Mouse (Mus musculus) erythroblast, adult 5-6 weeks (primary cell): ENCODE data around the gene Ralgapb. TPM values are rescaled to one million over a fixed set of nuclear protein-coding genes. Genes with fewer than 3 reads are reported as not detected.

Experiments
- ATAC-seq: replicated peaks from 2 replicates; pipeline ENCODE4 v1.8.0; 2016; ENCODE audit warnings: moderate number of reproducible peaks, mild to moderate bottlenecking, moderate TSS enrichment, inconsistent platforms; ENCODE audit not compliant: poor library complexity, low FRiP score, severe bottlenecking
- total RNA-seq, 2 experiments: library from RNA; stranded (forward) in 1 of 2; stranded (reverse) in 1 of 2; fragments of 150-400 nt in 1 of 2; fragments of 200-764, 138-1000 nt in 1 of 2; gene quantifications; 2 replicates each; pipeline versions ENCODE4 v1.2.3 to v1.2.4; 2015 to 2017; ENCODE audit warnings: low replicate concordance in 2 of 2

The Ralgapb gene
- total RNA-seq, 2 experiments from 2014 or later: 6.5 to 17.2 TPM

DNA sequence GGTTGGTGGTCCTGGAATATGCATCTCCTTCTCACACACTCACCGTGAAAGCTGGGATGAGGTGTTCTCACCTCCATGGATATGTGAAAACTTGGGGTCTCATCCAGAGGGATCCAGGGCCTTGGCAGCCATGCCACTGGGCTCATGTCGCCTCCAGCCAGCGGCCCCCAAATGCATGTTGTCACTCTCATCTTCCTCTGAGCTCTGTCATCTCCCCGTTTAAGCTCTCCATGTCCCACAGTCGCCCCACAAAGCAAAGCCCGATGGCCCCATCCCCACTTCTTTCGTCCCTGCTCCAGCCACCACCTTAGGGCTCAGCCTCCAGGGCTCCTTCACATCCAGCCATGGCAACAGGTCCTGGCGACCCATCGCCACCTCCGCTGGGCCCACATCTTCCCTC, 97.4 kb downstream of the Ralgapb start:
- ATAC-seq: no peak

DNA sequence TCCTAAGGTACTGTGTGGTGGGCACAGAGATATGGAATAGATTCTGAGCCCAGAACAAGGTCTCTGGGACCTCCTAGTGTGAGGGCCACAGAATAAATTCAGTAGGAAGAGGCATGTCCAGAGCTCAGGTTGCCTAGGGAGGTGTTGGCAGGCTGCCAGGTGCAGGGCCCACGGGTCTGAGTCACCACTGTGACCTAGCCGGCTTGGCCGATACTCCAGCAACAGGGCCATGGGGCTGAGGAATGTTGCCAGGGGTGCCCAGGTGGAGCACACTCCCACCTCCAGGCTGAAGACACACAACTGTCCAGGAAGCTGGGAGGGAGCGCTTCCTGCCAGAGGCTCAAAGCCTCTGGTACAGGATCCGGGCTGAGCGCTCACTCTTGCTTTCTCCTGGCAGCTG, 101.0 kb downstream of the Ralgapb start:
- no peak for ATAC-seq

DNA sequence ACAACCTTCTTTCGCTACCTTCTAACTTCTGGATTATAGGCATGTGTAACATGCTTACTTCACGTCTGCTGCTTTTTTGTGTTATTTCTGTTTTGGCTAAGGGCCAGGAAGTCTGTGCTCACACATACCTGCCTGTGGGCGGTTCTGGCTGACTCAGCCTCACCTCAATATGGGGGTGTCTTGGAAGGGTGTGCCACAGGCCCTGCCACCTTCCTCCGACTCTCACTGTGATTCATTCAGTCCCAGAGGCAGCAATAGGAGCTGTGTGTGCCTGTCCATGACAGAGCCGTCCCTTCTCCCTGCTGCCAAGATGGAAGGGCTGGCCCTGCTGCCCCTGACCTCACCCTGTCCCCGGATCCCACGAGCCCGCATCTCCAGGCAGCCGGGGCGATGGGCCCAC, 102.9 kb downstream of the Ralgapb start, which contains the start of gene Arhgap40:
Gene Arhgap40, plus strand, starts transcription at position 269 of the 400 bp plus-strand sequence.
- no peak for ATAC-seq

DNA sequence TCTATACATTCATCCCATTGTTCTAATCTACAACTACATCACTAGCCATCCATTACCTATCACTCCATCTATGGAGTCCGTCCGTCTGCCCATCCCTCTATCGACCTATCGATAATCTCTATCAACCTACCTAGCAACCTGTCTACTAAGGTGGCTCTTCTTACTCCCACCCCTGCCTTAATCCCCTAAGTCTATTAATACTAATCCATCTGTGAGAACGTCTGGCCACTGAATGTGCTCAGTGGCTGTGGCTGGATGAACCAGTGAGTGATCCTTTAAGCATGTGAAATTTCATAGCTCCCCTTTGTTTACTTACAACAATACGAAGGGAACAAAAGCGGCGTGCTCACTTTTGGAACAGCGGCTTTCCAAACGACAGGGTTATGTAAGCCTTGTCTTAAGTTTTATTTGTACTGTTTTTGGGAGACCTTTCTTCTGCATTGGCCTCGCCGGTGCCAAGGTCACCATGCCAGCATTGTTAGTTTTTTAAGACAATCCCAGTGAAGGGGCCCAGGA, 104.2 kb downstream of the Ralgapb start:
- no peak for ATAC-seq

DNA sequence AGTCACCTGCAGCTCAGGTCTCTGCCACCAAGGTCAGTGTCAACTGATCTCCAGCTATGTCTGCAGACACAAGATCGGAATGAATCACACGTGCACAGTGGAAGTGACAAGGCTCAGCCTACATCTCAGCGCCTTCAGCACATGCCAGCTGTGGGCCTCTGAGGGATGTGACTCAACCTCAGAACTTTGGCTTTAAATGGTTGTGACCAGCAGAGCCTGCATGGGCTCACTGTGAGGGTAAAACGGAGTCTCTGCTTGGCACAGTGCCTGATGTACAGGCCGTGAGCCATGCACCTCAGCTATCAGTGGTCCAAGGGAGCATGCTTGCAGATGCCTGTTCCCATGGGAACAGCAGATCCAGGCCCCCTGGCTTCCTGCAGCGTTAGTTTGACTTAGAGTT, 108.9 kb downstream of the Ralgapb start:
- ATAC-seq: no peak

DNA sequence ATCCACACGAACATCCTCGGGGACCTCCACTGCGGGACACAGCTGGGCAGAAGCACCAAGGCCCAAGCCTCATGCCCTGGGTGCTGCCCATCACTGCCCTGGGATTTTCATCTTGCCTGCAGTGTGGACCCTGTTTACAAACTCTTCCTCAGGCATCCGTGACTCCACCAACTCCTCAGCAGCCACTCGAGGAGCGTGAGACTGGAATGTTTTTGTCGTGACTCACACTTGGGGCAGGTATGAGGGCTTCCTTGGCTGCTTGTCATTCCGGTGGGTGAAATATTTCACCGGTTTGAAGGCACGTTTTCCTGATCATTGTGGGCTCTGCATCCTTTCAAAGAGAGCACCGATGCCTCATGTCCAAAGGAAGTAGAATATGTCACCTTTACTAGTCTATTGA, 109.4 kb downstream of the Ralgapb start:
- no peak for ATAC-seq

DNA sequence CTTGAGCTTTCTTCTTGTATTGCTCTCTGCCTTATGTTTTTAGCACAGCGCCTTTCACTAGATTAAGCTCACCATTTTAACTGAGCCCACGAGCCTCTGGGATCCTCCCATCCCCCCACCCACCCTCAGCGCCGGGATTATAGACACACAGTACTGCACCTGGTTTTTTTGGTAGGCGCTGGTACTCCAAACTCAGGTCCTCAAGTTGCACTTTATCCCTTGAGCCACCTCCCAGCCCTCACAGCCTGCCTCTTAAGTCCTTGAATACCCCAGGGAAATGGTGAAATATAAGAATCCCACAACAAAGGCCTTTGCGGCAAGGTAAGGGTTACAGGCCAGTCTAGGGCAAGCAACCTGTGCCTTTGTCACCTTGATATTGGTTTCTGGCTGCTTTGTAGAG, 110.2 kb downstream of the Ralgapb start:
- no peak for ATAC-seq

DNA sequence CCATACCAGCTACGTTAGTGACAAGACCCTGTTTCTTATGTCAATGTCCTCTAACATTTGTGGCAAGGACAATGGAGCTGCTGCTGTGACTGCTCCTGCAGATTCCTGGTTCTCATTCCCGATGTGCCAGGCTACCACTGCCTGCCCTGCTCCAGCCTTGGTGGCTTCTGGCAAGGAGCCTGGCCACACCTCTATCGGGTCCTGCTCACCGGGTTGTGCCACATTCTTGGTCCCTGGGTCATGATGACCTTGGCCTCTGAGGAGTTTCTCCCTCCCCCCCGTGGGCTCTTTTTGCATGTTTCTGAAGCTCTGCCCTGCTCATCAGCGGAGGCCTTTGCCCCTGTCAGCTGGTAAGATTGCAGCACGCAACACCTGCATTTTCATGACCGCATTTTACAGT, 113.4 kb downstream of the Ralgapb start:
- no peak for ATAC-seq

DNA sequence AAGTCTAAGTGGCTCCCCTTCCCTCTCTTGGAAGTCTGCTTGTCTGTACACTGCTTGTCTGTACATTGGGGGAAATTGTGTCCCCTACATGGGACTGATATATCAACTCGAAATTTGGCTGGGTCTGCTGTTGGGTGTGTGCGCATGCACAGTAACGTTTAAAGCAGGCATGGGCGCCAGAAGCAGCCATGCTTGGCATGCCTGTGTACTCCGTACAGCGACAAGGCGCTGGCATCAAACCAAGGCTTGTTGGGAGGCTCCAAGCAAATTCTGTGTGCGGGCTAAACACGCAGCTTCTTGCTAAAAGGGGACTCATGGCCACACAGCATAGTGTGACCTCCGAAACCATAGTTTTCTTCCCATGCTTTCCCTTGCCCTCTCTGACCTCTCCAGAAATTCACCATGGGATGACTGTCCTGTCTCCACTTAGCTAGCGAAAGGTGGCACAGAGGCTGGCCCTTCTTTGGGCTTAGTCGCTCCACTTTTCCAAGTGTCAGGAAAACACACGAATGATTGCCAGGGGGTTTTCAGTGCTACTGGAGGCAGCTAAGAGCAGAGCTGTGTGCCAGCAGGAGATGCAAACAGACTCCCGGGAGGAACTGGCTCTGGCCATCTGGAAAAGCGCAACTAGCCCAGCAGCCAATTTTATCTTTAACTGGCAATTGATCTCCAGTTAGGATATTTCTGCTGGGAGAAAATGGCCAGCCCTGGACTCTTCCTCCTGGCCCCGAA, 114.6 kb downstream of the Ralgapb start:
- ATAC-seq: no peak

DNA sequence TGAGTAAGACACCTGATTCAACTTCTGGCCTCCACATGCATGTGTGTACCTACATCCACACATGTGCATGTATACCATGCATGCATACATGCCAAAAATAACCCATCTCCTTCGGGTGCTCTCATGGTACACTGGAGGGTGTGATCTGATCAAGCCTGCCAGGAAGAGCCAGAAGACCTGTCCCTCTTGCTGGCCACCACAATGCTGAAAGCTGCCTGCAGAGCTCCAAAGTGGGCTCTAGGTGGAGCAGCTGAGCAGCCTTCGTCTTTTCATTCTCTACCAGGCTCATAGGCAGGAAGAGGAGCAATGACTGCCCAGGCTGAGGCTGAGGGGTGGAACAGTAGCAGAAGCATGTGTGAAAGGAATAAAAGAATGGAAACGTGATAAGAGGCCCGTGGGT, 124.4 kb downstream of the Ralgapb start:
- ATAC-seq: 0 out of 2 replicates have a peak, but pooled peaks have one; percentile 63

DNA sequence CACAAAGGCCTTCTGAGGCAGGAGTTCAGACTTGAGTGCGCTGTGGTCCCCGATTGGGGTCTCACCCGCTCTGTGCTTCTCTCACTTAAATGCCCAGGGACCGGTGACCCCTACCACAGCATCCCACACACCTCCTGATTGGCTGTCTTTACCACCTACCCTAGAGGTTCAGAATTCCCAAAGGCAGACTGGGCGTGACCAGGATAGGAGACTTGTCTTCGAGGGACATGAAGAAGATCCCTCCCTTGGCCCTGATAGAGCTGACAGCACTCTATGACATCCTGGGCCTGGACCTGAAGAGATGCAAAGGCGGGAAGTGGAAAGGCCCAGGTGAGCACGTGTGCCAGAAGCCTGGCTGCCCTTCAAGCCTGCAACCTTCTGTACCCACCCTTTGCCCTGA, 124.9 kb downstream of the Ralgapb start:
- ATAC-seq: no peak

DNA sequence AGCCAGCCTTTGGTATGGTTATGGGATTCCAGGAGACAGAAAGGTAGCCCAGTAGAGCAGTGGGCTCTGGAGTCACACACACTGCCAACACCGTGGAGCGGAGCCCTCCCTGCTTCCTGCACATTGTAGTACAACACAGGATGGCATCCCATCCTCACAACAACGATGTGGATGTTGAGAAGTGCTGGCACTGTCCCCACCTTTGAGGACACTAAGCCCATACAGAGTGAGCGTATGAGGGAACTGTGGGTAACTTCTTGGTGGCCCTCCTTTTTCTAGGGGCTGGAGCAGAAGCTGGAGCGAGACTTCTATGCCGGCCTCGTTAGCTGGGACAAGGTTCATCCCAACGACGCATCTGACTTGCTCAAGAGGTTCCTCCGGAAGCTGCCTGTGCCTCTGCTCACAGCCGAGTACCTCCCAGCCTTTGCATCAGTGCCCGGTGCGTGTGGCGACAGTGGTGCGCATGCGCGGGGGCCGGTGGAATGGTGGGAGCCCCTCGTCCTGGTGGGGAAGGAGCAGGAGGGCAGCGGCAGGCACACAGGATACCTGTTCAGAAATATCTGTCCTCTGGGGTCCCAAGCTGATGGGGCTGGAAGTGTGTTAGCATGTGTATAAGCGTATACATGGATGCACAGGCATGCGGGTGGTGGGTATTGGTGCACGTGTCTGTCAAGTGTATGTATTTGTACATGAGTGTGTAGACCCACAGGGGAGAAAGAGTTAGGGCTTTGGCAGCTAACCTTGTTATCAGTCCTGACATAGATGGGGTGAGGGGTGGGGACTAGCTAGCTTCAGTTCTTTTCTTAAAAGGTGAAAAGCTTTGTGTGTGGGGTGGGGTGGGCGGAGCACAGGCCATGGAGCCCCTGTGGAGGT, 130.0 kb downstream of the Ralgapb start:
- ATAC-seq: no peak

DNA sequence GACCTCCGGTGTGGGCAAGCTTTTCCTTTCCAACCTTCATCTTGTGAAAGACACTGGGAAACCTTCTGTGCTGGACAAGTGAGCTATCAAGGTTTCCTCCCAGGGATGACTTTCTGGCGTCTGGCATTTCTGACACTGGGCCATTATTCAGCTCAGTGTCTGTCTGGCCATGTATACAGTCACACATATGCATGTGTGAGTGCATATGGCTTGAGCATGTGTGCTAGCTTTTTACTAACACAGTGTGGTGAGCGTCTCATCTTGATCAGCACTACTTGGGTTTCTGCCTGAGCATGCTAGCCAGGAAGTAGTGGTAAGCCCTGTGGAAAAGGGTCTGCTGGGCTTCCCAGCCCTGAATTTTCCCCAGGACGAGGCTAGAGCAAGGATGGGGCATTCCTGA, 131.6 kb downstream of the Ralgapb start:
- ATAC-seq: no peak

DNA sequence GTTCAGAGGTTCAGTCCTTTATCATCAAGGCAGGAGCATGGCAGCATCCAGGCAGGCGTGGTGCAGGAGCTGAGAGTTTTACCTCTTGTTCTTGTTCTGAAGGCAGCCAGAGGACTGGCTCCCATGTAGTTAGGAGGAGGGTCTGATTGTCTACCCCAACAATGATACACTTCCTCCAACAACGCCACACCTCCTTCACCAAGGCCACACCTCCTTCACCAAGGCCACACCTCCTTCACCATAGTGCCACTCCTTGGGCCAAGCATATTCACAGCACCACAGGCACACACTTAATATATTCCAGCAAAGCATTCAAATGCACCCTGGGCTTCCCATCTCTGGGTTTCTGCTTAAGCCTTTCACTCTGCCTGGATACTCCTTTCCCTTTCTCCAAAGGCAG, 135.6 kb downstream of the Ralgapb start:
- no peak for ATAC-seq

DNA sequence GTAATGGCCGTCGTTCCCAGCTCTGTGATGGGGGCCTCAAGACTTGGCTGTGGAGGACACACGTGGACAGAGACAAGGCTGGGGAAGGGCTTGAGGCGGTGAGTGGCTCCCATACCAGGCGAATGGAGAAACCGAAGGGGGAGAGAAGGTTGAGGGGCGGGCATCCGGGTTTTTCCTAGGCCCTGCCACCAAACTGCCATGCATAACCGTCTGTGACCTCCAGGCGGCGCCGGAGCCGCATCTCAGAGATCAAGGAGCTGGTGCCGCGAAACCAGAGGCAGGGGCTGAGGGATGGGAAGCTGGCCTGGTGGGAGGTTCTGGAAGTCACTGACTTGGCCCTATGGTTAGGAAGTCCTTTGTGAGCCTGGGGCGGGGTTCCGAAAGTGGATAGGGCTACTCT, 137.1 kb downstream of the Ralgapb start:
- peak; percentile 44; the same call in 1 of the 2 replicates for ATAC-seq

Other genes starting within 250 kb of the Ralgapb start
- not detected in 2 replicates for gene D630003M21Rik, start 180.6 kb upstream of the Ralgapb start, total RNA-seq (2015; ENCODE audit: low replicate concordance)
- gene D630003M21Rik, start 180.6 kb upstream of the Ralgapb start, total RNA-seq (2017; ENCODE audit: low replicate concordance): not detected in 2 replicates
- gene Bpi, start 151.8 kb upstream of the Ralgapb start, total RNA-seq (2015; ENCODE audit: low replicate concordance): not detected in 2 replicates
- gene Bpi, start 151.8 kb upstream of the Ralgapb start, total RNA-seq (2017; ENCODE audit: low replicate concordance): not detected in 2 replicates
- gene Lbp, start 103.4 kb upstream of the Ralgapb start, total RNA-seq (2015; ENCODE audit: low replicate concordance): 28.4 and 32.3 TPM in 2 replicates
- gene Lbp, start 103.4 kb upstream of the Ralgapb start, total RNA-seq (2017; ENCODE audit: low replicate concordance): 10.5 and 23.2 TPM in 2 replicates
- not detected in 2 replicates for gene Snhg11, start 34.2 kb upstream of the Ralgapb start, total RNA-seq (2015; ENCODE audit: low replicate concordance)
- gene Snhg11, start 34.2 kb upstream of the Ralgapb start, total RNA-seq (2017; ENCODE audit: low replicate concordance): 0.42 TPM in 1 of 2 replicates, not detected in the other
- not detected in 2 replicates for gene Adig, start 92.8 kb downstream of the Ralgapb start, total RNA-seq (2015; ENCODE audit: low replicate concordance)
- not detected in 2 replicates for gene Adig, start 92.8 kb downstream of the Ralgapb start, total RNA-seq (2017; ENCODE audit: low replicate concordance)
- not detected in 2 replicates for gene Arhgap40, start 102.9 kb downstream of the Ralgapb start, total RNA-seq (2015; ENCODE audit: low replicate concordance)
- gene Arhgap40, start 102.9 kb downstream of the Ralgapb start, total RNA-seq (2017; ENCODE audit: low replicate concordance): not detected in 2 replicates
- gene Slc32a1, start 200.9 kb downstream of the Ralgapb start, total RNA-seq (2015; ENCODE audit: low replicate concordance): not detected in 2 replicates
- not detected in 2 replicates for gene Slc32a1, start 200.9 kb downstream of the Ralgapb start, total RNA-seq (2017; ENCODE audit: low replicate concordance)
- gene Actr5, start 215.0 kb downstream of the Ralgapb start, total RNA-seq (2015; ENCODE audit: low replicate concordance): 3.1 and 6.5 TPM in 2 replicates
- 4.0 and 7.4 TPM in 2 replicates for gene Actr5, start 215.0 kb downstream of the Ralgapb start, total RNA-seq (2017; ENCODE audit: low replicate concordance)